Mouse (Mus musculus) spleen, postnatal 10 days (tissue): ENCODE results near the gene Mmp25.

Experiments
- DNase-seq, 2 experiments: peaks; one replicate each; pipeline ENCODE4 v3.0.0; 2021 to 2022; ENCODE audit warnings: low spot score in 2 of 2

The Mmp25 gene

DNA sequence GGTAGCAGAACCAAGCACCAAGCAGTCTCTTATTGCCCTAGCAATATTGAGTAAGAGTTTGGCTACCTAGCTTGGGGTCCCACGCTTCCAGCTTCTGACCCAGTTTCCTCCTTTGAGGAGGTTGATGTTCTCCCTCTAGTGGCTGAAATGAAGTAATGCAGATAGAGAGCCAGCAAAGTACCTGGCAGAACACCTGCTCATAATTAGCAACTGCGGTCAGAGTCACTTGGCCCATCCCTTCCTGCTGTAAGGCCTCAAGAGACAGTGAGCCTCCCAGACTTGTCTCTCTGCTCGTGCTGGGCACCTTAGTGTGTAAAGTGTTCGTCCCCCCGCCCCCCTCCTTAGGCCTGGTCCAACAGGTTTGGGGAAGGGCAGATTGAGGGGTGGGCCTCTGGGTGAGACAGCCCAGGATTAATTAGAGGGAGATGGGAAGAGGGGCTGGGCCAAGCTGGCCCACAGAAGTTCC is 19.5 kb upstream of the Mmp25 start:
- no peak for DNase-seq

- DNase-seq = peak in 1 of 2 experiments; percentile 61
Observed at GRCm38 (mm10) chr17:23661526-23661925, 16.4 kb upstream of the Mmp25 start.

GRCm38 (mm10) chr17:23660876-23661200 is 15.8 kb upstream of the Mmp25 start:
- DNase-seq = no peak

- DNase-seq = peak; percentile 32 to 67
Observed at GRCm38 (mm10) chr17:23660117-23660875, 15.2 kb upstream of the Mmp25 start, which contains the start of gene Bicdl2. Gene Bicdl2, plus strand, starts transcription at chr17:23660506.

DNA sequence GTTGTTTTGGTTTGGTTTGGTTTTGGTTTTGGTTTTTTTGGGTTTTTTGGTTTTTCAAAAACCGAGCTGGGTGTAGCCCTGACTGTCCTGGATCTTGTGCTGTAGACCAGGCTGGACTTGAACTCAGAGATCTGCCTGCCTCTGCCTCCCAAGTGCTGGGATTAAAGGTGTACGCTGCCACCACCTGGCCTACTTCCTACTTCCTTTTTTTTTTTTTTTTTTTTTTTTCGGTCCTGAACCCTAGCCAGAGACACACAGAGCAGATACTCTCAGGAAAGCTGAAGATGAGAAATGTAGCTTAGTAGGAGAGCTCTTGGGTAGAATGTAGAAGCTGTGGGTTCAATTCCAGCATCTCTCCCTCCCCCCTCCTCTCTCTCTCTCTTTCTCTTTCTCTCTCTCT is 13.4 kb upstream of the Mmp25 start:
- no peak for DNase-seq

DNA sequence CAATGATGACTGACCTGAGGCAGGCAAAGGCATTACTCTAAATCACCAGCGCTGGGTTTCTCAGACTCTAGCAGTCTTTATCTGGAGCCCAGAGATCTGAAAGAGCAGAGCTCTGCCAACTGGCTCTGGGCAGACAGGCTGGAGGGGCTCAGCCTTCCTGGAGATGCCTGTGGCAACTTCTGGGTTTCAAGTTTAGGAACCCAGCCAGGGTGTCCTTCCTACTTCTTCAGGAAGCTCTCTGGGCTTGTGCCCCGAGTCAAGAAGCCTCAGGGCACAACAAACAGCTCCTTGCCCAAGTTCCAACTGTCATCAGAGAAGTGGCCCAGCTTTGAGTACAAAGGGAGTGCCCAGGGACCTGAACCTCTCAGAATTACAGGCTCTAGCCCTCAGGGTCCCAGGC is 9.3 kb upstream of the Mmp25 start:
- no peak for DNase-seq

DNA sequence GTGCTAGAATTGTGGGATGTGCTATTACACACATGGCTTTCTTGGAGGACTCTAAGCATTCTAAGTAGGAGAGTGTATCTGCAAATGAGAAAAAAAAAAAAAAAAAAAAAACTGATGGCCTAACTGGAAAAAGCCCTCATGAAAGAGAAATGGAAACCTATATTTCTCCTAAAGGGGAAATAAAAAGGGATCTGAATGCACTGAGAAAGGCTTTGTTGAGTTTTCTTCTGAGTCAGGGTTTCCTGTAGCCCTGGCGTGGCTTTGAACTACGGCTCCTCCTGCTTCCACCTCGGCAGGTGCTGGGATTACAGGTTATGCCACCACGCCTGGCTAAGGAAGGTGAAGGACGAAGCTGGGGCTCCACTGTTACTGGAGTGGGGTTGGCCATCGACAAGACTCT is 8.9 kb upstream of the Mmp25 start:
- DNase-seq = no peak

- DNase-seq = no peak
Observed at GRCm38 (mm10) chr17:23653324-23653723, 8.2 kb upstream of the Mmp25 start.

GRCm38 (mm10) chr17:23651363-23651762 is 6.3 kb upstream of the Mmp25 start:
- DNase-seq = no peak

- DNase-seq = no peak
Observed at GRCm38 (mm10) chr17:23645894-23646293, 817 bp upstream of the Mmp25 start.

- DNase-seq = no peak
Observed at GRCm38 (mm10) chr17:23631241-23631640, 13.8 kb downstream of the Mmp25 start.

- DNase-seq = peak; percentile 64 to 84
Observed at GRCm38 (mm10) chr17:23630195-23631020, 14.7 kb downstream of the Mmp25 start.

- no peak for DNase-seq
Observed at GRCm38 (mm10) chr17:23627813-23628212, 17.3 kb downstream of the Mmp25 start.

GRCm38 (mm10) chr17:23620351-23620750 is 24.7 kb downstream of the Mmp25 start:
- no peak for DNase-seq

- no peak for DNase-seq
Observed at GRCm38 (mm10) chr17:23617087-23617486, 28.0 kb downstream of the Mmp25 start.

- peak; percentile 51 to 83 for DNase-seq
Observed at GRCm38 (mm10) chr17:23610361-23610800, 34.7 kb downstream of the Mmp25 start.

- no peak for DNase-seq
Observed at GRCm38 (mm10) chr17:23609612-23610011, 35.5 kb downstream of the Mmp25 start.

DNA sequence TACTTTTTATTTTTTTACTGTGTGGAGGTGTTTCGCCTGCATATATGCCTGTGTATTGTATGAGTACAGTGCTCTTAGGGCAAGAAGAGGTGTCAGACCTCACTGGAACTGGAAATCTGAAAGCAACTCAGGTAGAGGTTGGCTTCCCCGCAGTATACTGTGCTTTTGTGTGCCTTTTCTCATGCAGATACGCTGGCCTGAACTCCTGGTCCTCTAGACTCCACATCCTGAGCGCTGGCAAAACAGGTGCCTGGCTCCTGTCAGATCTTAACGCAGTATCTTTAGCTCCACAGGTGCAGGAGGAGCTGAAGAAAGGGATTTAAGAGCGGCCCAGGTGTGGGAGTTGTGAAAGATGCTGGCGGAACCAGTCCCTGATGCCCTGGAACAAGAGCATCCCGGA is 39.9 kb downstream of the Mmp25 start:
- no peak for DNase-seq

DNA sequence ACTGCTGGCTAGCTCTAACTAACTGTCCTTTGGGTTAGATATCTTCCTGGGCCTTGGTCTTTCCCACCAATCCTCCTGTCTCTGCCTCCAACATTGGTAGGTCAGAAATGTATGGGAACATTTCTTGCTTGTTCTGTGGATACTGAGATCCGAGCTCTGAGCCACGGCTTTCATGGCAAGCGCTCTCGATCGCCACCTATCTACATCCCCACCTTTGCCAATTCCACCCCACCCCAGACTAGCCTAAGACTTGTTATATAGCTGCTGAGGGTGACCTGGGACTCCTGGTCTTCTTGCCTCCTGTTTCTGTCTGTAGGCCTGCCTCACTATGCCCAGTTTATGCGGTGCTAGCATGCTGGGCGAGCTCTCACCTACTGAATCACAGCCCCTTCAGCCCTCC is 40.7 kb downstream of the Mmp25 start:
- DNase-seq = no peak

- peak in 1 of 2 experiments; percentile 30 for DNase-seq
Observed at GRCm38 (mm10) chr17:23603542-23603941, 41.5 kb downstream of the Mmp25 start.

- DNase-seq = no peak
Observed at GRCm38 (mm10) chr17:23603077-23603476, 42.0 kb downstream of the Mmp25 start.

- DNase-seq = no peak
Observed at GRCm38 (mm10) chr17:23601836-23602585, 43.1 kb downstream of the Mmp25 start.
